Mouse (Mus musculus) ES-E14 (cell line): Measurements from ENCODE around the gene Il3. TPM values are rescaled to one million over a fixed set of nuclear protein-coding genes. Genes with fewer than 3 reads are reported as not detected.

Source experiments
- DNase-seq: peaks from one replicate; pipeline ENCODE4 v3.0.0-alpha.2; 2013; ENCODE audit warnings: low read depth, low spot score
- H3K27ac ChIP-seq: 2 replicates; pipeline ENCODE4 v1.5.1; 2012; ENCODE audit warnings: low read depth, mild to moderate bottlenecking, low read length, moderate library complexity, mixed read lengths; ENCODE audit not compliant: poor library complexity, insufficient read depth, severe bottlenecking
- H3K36me3 ChIP-seq: 2 replicates; pipeline ENCODE4 v1.6.1; 2012; ENCODE audit warnings: mild to moderate bottlenecking, low read length, moderate library complexity, mixed read lengths; ENCODE audit not compliant: control insufficient read depth, poor library complexity, insufficient read depth, severe bottlenecking
- H3K4me1 ChIP-seq, 2 experiments: fragments of 150-350 bp in 1 of 2; sonication (generic) in 1 of 2; 2 replicates each; pipeline ENCODE4 v1.6.1; 2012; ENCODE audit warnings: low read length in 2 of 2, mild to moderate bottlenecking in 1 of 2, mixed read lengths in 1 of 2; ENCODE audit not compliant: control insufficient read depth in 2 of 2, insufficient read depth in 2 of 2, poor library complexity in 1 of 2
- H3K4me3 ChIP-seq, 2 experiments: fragments of 150-350 bp in 1 of 2; sonication (generic) in 1 of 2; 2 replicates each; pipeline ENCODE4 v1.5.1; 2012; ENCODE audit warnings: low read length in 2 of 2, low read depth in 1 of 2, mild to moderate bottlenecking in 1 of 2, mixed read lengths in 1 of 2; ENCODE audit not compliant: insufficient read depth in 1 of 2, poor library complexity in 1 of 2, severe bottlenecking in 1 of 2
- H3K9ac ChIP-seq: 2 replicates; pipeline ENCODE4 v1.6.1; 2012; ENCODE audit warnings: low read depth, mild to moderate bottlenecking, low read length, mixed read lengths; ENCODE audit not compliant: poor library complexity, insufficient read depth, severe bottlenecking
- H3K9me3 ChIP-seq: fragments of 150-350 bp; sonication (generic); 2 replicates; pipeline ENCODE4 v1.6.1; 2012; ENCODE audit warnings: low read depth, mild to moderate bottlenecking, low read length; ENCODE audit not compliant: control insufficient read depth, insufficient read depth
- CHD2 ChIP-seq: IDR thresholded peaks from 2 replicates; pipeline ENCODE4 v1.6.1; 2014; ENCODE audit warnings: mild to moderate bottlenecking, low read depth, low read length, inconsistent platforms
- HCFC1 ChIP-seq: IDR thresholded peaks from 2 replicates; pipeline ENCODE4 v1.6.1; 2012; ENCODE audit warnings: low read length, inconsistent platforms, borderline replicate concordance; ENCODE audit not compliant: insufficient read depth
- MAFK ChIP-seq: IDR thresholded peaks from 2 replicates; pipeline ENCODE4 v1.6.1; 2014; ENCODE audit warnings: mild to moderate bottlenecking, low read depth, low read length, inconsistent platforms; ENCODE audit not compliant: insufficient read depth
- ZC3H11A ChIP-seq: IDR thresholded peaks from 2 replicates; pipeline ENCODE4 v1.6.1; 2012; ENCODE audit warnings: low read depth, mild to moderate bottlenecking, inconsistent platforms, low read length, borderline replicate concordance
- ZNF384 ChIP-seq: IDR thresholded peaks from 2 replicates; pipeline ENCODE4 v1.6.1; 2012; ENCODE audit warnings: low read depth, low read length, inconsistent platforms
- in situ Hi-C, 2 experiments: fragments of 600-800 bp; cut with MboI; formaldehyde crosslinking; loops; one replicate each; pipeline ENCODE4 v1.15.1; 2025; ENCODE audit warnings: low sequenced_read_pairs in 2 of 2, inconsistent platforms in 1 of 2; ENCODE audit not compliant: unreplicated experiment in 2 of 2
- total RNA-seq: library from RNA; depleted of rRNA; stranded (reverse); fragments of 300-350 nt; gene quantifications from 2 replicates; pipeline ENCODE4 v1.2.3, GENCODE M21; 2012

Gene Il3
- total RNA-seq, 1 experiment: not detected

DNA sequence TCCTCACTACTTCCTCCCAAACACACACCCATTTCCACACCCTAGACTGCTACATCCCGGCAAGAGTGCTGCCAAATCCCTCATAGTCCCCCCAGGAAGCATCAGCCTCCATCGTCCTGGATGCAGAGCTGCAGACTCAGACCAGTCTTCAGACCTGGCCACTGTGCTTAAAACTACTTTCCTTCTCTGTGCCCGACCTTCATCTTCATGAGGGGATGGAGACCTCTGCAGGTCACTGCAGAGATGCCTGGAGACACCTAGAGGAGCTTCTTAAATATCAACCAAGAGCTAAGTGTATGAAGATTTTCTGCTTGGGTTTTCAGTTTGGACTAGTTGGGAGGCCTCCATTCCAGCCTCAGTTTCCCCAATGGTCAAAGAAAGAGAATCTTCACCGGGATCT is 13.0 kb downstream of the Il3 start:
- DNase-seq: no peak
- Histone ChIP-seq H3K27ac (no peak overlapping the region), H3K4me3 (no peak overlapping the region), H3K9me3 (no peaks in the 10 kb centered on the region), H3K4me1 (peaks cover 0 to 5% of the 10 kb centered on the region in 2 experiments; a peak in 1 of 4 replicates), H3K9ac (no peak overlapping the region), H3K36me3 (no peaks in the 10 kb centered on the region)
- in situ Hi-C loops: no loop called here
- no peak for TF ChIP-seq HCFC1
- TF ChIP-seq ZC3H11A: no peak
- TF ChIP-seq MAFK: no peak
- no peak for TF ChIP-seq CHD2
- TF ChIP-seq ZNF384: no peak

DNA sequence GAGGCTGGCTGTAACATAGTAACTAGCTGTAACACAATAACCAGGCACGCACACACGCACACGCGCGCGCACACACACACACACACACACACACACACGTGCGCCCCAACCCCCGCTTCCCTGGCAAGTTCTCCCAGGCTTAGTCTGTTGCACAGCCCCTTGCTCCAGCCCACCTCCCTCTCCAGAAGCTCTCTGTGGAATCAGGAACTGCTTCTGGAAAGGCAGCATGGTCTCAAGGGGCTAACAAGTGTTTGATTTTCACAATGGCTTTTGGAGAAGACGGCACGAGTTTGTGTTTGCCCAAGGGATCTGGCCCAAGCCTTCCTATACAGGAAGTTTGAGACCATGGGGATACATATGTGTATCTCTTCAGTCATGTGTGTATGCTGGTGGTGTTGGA is 16.5 kb downstream of the Il3 start:
- Histone ChIP-seq H3K4me1 (no peaks in the 10 kb centered on the region), H3K27ac (no peak overlapping the region), H3K9ac (no peak overlapping the region), H3K36me3 (no peaks in the 10 kb centered on the region), H3K9me3 (no peaks in the 10 kb centered on the region), H3K4me3 (no peak overlapping the region)
- in situ Hi-C loops: no loop called here
- TF ChIP-seq HCFC1: no peak
- no peak for TF ChIP-seq CHD2
- TF ChIP-seq MAFK: no peak
- no peak for TF ChIP-seq ZC3H11A
- TF ChIP-seq ZNF384: no peak
- DNase-seq: no peak

DNA sequence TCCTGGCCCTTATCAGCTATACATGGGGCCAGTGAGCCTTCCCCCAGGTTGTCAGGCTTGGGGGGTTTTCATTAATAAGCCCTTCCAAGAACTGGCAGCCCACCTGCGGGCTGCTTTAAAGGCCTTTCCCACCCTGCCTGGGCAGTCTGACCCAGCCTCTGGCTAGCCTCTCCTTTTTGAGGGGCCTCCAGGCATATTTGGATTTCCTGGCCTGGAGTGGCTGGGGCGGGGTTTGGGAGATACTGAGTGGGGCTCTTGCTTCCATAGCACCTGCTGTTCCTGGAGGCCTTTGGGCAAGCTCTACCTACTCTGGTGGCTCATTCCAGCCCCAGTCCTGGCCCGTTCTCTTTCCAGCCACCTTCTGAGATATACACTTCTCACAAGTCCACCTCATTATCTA is 17.3 kb downstream of the Il3 start:
- TF ChIP-seq HCFC1 (no peak), ZC3H11A (no peak), MAFK (no peak), ZNF384 (no peak)

DNA sequence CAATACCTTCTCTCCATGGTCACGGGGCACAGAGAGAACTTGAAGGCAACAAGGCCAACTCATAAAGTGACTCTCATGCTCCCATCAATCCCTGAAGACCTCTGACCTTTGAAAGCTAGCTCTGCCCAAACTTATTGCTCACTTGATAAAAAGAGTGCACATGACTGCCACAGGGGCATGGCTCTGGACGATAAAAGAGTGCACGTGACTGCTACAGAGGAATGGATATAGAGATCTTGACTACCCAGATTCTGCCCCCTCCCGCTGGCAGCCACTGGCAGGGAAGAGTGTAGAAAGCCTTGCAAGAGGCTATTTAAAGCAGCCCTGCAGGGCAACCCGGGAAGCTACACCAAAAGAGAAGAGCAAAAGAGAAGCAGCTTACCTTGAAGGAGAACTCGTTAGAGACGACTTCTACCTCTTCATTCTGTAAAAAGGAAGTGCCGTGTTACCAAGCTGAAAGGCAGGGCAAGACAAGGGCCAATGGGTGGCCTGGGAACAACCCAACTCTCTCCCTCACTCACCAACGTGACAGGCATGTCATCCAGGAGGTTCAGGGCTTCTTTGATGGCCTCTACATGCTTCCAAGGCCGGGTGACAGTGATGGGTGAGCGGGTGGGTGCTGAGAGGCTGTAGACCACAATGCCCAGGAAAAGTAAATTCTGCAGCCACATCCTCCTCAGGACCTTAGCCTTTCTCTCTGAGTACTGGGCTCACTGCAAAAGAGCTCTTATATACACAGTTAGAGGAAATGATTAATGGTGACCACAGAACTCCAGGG is 17.9 kb downstream of the Il3 start, which contains the start of gene Csf2:
TSS of gene Csf2 (minus strand) at position 728 of the 778 bp plus-strand sequence.
- TF ChIP-seq HCFC1 (no peak), ZC3H11A (no peak), ZNF384 (no peak), MAFK (no peak), CHD2 (no peak)
- no peak within 1 kb of the TSS for H3K9ac ChIP-seq
- H3K9me3 ChIP-seq: no peaks in the 10 kb centered on the region
- H3K36me3 ChIP-seq: no peaks in the 10 kb centered on the region
- in situ Hi-C loops: no loop called here
- no peaks in the 10 kb centered on the region for H3K4me1 ChIP-seq
- H3K27ac ChIP-seq: no peak within 1 kb of the TSS
- no peak within 1 kb of the TSS for H3K4me3 ChIP-seq
- DNase-seq: no peak

More for the DNA sequence above, 17.3 kb downstream of the Il3 start:
- no peak overlapping the region for H3K27ac ChIP-seq
- H3K9ac ChIP-seq: no peak overlapping the region
- no peaks in the 10 kb centered on the region for H3K36me3 ChIP-seq
- DNase-seq: no peak
- no peaks in the 10 kb centered on the region for H3K4me1 ChIP-seq
- H3K9me3 ChIP-seq: no peaks in the 10 kb centered on the region
- no peak overlapping the region for H3K4me3 ChIP-seq
- in situ Hi-C loops: no loop called here
